Mouse (Mus musculus): ENCODE results near the gene Irf2bpl. TPM values are rescaled to one million over a fixed set of nuclear protein-coding genes. Genes with fewer than 3 reads are reported as not detected.

Irf2bpl gene
- polyA plus RNA-seq, 1 experiment from 2014 or later = 16.4 TPM

DNA sequence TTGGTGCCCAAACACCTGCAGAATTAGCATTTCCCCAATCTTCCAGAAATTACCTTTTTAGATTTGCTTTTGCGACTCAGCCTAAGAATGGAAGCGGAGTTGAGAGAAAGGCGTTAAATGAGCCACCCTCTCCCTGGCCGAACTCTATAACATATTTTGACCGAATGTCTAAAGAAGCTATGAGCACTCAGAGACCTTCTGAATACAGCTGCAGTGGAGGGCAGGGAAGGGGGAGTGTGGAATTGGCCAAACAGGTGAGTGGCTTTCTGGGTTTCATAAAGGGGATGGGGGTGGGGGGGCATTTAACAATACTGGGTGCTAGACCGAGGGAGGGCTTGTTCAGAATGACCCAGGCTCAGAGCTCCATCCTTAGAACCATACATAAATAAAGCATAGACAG is 738 bp upstream of the Irf2bpl start:
- ATAC-seq (replicated peaks; ENCODE audit: insufficient number of reproducible peaks, low FRiP score, low TSS enrichment, low read depth) = no peak
- peak overlapping the region; percentile 25; the same call in 1 of the 2 replicates for H3K9ac ChIP-seq (replicated peaks; ENCODE audit: low read length)
- DNase-seq (ENCODE audit: low spot score) = no peak
- peak overlapping the region; percentile 73; the same call in 1 of the 2 replicates for H3K4me3 ChIP-seq (ENCODE audit: low read depth, low read length)
- H3K27me3 ChIP-seq (ENCODE audit: control insufficient read depth, insufficient read depth, low read length) = no peaks in the 10 kb centered on the region
- H3K27ac ChIP-seq (replicated peaks; ENCODE audit: low read depth, low read length) = peak overlapping the region; percentile 6; the same call in 1 of the 2 replicates
- H3K9me3 ChIP-seq (replicated peaks; ENCODE audit: control insufficient read depth, low read length) = no peaks in the 10 kb centered on the region
- H3K4me2 ChIP-seq (ENCODE audit: low read depth, low read length) = peak overlapping the region; percentile 99
- 9% methylated on average over 6 of the region's 6 CpGs for WGBS
- peaks cover 6% of the 10 kb centered on the region for H3K4me1 ChIP-seq (ENCODE audit: control insufficient read depth, insufficient read depth, low read length)
- H3K36me3 ChIP-seq (replicated peaks; ENCODE audit: control insufficient read depth, insufficient read depth, low read depth, low read length) = no peaks in the 10 kb centered on the region

- no peaks in the 10 kb centered on the region for H3K27me3 ChIP-seq (ENCODE audit: control insufficient read depth, insufficient read depth, low read length)
- peak; percentile 5; the same call in 1 of the 2 replicates for ATAC-seq (replicated peaks; ENCODE audit: insufficient number of reproducible peaks, low FRiP score, low TSS enrichment, low read depth)
- under 1% methylated on average over 78 of the region's 84 CpGs for WGBS
- H3K9me3 ChIP-seq (replicated peaks; ENCODE audit: control insufficient read depth, low read length) = no peaks in the 10 kb centered on the region
- H3K9ac ChIP-seq (replicated peaks; ENCODE audit: low read length) = peak overlapping the region; percentile 91
- DNase-seq (ENCODE audit: low spot score) = peak; percentile 49
- H3K4me1 ChIP-seq (ENCODE audit: control insufficient read depth, insufficient read depth, low read length) = peaks cover 3% of the 10 kb centered on the region
- peak overlapping the region; percentile 99 for H3K27ac ChIP-seq (replicated peaks; ENCODE audit: low read depth, low read length)
- H3K4me2 ChIP-seq (ENCODE audit: low read depth, low read length) = peak overlapping the region; percentile 99
- H3K36me3 ChIP-seq (replicated peaks; ENCODE audit: control insufficient read depth, insufficient read depth, low read depth, low read length) = no peaks in the 10 kb centered on the region
- peak overlapping the region; percentile 73 for H3K4me3 ChIP-seq (ENCODE audit: low read depth, low read length)
Observed at GRCm38 (mm10) chr12:86883280-86884196, 1.1 kb downstream of the Irf2bpl start.

GRCm38 (mm10) chr12:86883019-86883279 is 1.6 kb downstream of the Irf2bpl start:
- Histone ChIP-seq H3K27me3 (ENCODE audit: control insufficient read depth, insufficient read depth, low read length) (no peaks in the 10 kb centered on the region), H3K4me1 (ENCODE audit: control insufficient read depth, insufficient read depth, low read length) (peaks cover 3% of the 10 kb centered on the region)

GRCm38 (mm10) chr12:86882279-86883018 is 2.1 kb downstream of the Irf2bpl start:
- H3K4me3 ChIP-seq (ENCODE audit: low read depth, low read length) = peak overlapping the region; percentile 73
- H3K9me3 ChIP-seq (replicated peaks; ENCODE audit: control insufficient read depth, low read length) = no peaks in the 10 kb centered on the region
- peak; percentile 49 for DNase-seq (ENCODE audit: low spot score)
- H3K36me3 ChIP-seq (replicated peaks; ENCODE audit: control insufficient read depth, insufficient read depth, low read depth, low read length) = no peaks in the 10 kb centered on the region
- H3K9ac ChIP-seq (replicated peaks; ENCODE audit: low read length) = peak overlapping the region; percentile 91
- no peaks in the 10 kb centered on the region for H3K27me3 ChIP-seq (ENCODE audit: control insufficient read depth, insufficient read depth, low read length)
- peak overlapping the region; percentile 99 for H3K4me2 ChIP-seq (ENCODE audit: low read depth, low read length)
- WGBS = under 1% methylated on average over 58 of the region's 59 CpGs
- peaks cover 3% of the 10 kb centered on the region for H3K4me1 ChIP-seq (ENCODE audit: control insufficient read depth, insufficient read depth, low read length)
- no peak overlapping the region for H3K27ac ChIP-seq (replicated peaks; ENCODE audit: low read depth, low read length)
- no peak for ATAC-seq (replicated peaks; ENCODE audit: insufficient number of reproducible peaks, low FRiP score, low TSS enrichment, low read depth)

More at GRCm38 (mm10) chr12:86883019-86883279, 1.6 kb downstream of the Irf2bpl start:
- 2% methylated on average over 24 of the region's 24 CpGs for WGBS
- DNase-seq (ENCODE audit: low spot score) (no peak), ATAC-seq (replicated peaks; ENCODE audit: insufficient number of reproducible peaks, low FRiP score, low TSS enrichment, low read depth) (no peak)
- Histone ChIP-seq H3K27ac (replicated peaks; ENCODE audit: low read depth, low read length) (no peak overlapping the region), H3K4me2 (ENCODE audit: low read depth, low read length) (peak overlapping the region; percentile 99), H3K9ac (replicated peaks; ENCODE audit: low read length) (peak overlapping the region; percentile 91), H3K4me3 (ENCODE audit: low read depth, low read length) (peak overlapping the region; percentile 73), H3K9me3 (replicated peaks; ENCODE audit: control insufficient read depth, low read length) (no peaks in the 10 kb centered on the region), H3K36me3 (replicated peaks; ENCODE audit: control insufficient read depth, insufficient read depth, low read depth, low read length) (no peaks in the 10 kb centered on the region)

DNA sequence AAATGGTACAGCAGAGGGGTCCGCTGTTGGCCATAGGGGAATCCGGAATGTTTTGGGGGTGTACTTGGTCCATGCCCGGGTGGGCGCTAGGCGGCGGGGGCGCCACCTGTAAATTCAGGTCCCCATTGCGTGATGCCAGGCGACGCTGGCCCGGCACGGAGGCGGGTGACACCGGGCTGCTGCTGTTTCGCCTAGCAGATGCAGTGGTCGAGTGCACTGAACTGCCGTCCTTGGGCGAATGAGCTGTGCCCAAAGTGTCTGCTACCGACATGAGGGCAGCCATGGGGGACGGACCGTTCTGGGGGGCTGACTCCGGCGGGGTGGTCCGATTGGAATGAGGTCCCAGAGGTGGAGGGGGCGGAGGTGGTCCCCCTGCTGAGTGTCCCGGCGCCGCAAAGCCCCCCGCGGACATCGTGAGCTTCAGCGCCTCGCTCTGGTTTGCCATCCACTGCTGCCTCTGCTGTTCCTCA is 2.8 kb downstream of the Irf2bpl start:
- Histone ChIP-seq H3K9me3 (replicated peaks; ENCODE audit: control insufficient read depth, low read length) (no peaks in the 10 kb centered on the region), H3K27ac (replicated peaks; ENCODE audit: low read depth, low read length) (no peak overlapping the region), H3K36me3 (replicated peaks; ENCODE audit: control insufficient read depth, insufficient read depth, low read depth, low read length) (no peaks in the 10 kb centered on the region), H3K27me3 (ENCODE audit: control insufficient read depth, insufficient read depth, low read length) (no peaks in the 10 kb centered on the region), H3K9ac (replicated peaks; ENCODE audit: low read length) (peak overlapping the region; percentile 91), H3K4me1 (ENCODE audit: control insufficient read depth, insufficient read depth, low read length) (peaks cover 3% of the 10 kb centered on the region), H3K4me3 (ENCODE audit: low read depth, low read length) (peak overlapping the region; percentile 73), H3K4me2 (ENCODE audit: low read depth, low read length) (peak overlapping the region; percentile 99)
- WGBS = 8% methylated on average over 33 of the region's 33 CpGs
- DNase-seq (ENCODE audit: low spot score) (peak; percentile 20), ATAC-seq (replicated peaks; ENCODE audit: insufficient number of reproducible peaks, low FRiP score, low TSS enrichment, low read depth) (no peak)

GRCm38 (mm10) chr12:86880090-86880723 is 4.4 kb downstream of the Irf2bpl start:
- Histone ChIP-seq H3K27ac (replicated peaks; ENCODE audit: low read depth, low read length) (no peak overlapping the region), H3K9ac (replicated peaks; ENCODE audit: low read length) (no peak overlapping the region), H3K4me1 (ENCODE audit: control insufficient read depth, insufficient read depth, low read length) (no peaks in the 10 kb centered on the region; the same call in 1 of the 2 replicates), H3K27me3 (ENCODE audit: control insufficient read depth, insufficient read depth, low read length) (no peaks in the 10 kb centered on the region), H3K36me3 (replicated peaks; ENCODE audit: control insufficient read depth, insufficient read depth, low read depth, low read length) (no peaks in the 10 kb centered on the region), H3K4me2 (ENCODE audit: low read depth, low read length) (no peak overlapping the region), H3K9me3 (replicated peaks; ENCODE audit: control insufficient read depth, low read length) (no peaks in the 10 kb centered on the region), H3K4me3 (ENCODE audit: low read depth, low read length) (no peak overlapping the region)
- 64% methylated on average over 3 of the region's 3 CpGs for WGBS
- ATAC-seq (replicated peaks; ENCODE audit: insufficient number of reproducible peaks, low FRiP score, low TSS enrichment, low read depth) = no peak
- DNase-seq (ENCODE audit: low spot score) = no peak

- Histone ChIP-seq H3K9ac (replicated peaks; ENCODE audit: low read length) (no peak overlapping the region), H3K4me3 (ENCODE audit: low read depth, low read length) (no peak overlapping the region), H3K9me3 (replicated peaks; ENCODE audit: control insufficient read depth, low read length) (no peaks in the 10 kb centered on the region), H3K4me2 (ENCODE audit: low read depth, low read length) (no peak overlapping the region), H3K36me3 (replicated peaks; ENCODE audit: control insufficient read depth, insufficient read depth, low read depth, low read length) (no peaks in the 10 kb centered on the region), H3K27ac (replicated peaks; ENCODE audit: low read depth, low read length) (no peak overlapping the region), H3K4me1 (ENCODE audit: control insufficient read depth, insufficient read depth, low read length) (no peaks in the 10 kb centered on the region; the same call in 1 of the 2 replicates), H3K27me3 (ENCODE audit: control insufficient read depth, insufficient read depth, low read length) (no peaks in the 10 kb centered on the region)
- WGBS = 54% methylated on average over 6 of the region's 6 CpGs
- no peak for DNase-seq (ENCODE audit: low spot score)
- no peak for ATAC-seq (replicated peaks; ENCODE audit: insufficient number of reproducible peaks, low FRiP score, low TSS enrichment, low read depth)
Observed at GRCm38 (mm10) chr12:86879446-86880085, 5.0 kb downstream of the Irf2bpl start.

Data from embryonic facial prominence, embryonic 11.5 days (tissue).